25 mouse cellular contexts compared by ENCODE assay signal in genomic region chr2:144207365-144207764, GRCm38 (mm10).
DNase-seq lines count a peak whose midpoint lies in the region; ATAC-seq and TF ChIP-seq lines count a peak whose summit lies in the region.
"Had no signal": no experiment of that assay in that cellular context is flagged by ENCODE, and none has a peak within 500 bp of the region (broad histone marks: within the 10 kb centered on the region; RNA-seq: fewer than 3 reads in every experiment).

No protein-coding gene starts in this region.

- no peak for ATAC-seq in erythroid progenitor cell, adult 5-6 weeks (replicated peaks; ENCODE audit: low FRiP score, poor library complexity, severe bottlenecking)
- ATAC-seq: forebrain, embryonic 13.5 days; midbrain, embryonic 16.5 days had no signal

- no peak for TF ChIP-seq POLR2A in cerebellum, adult 2 months (IDR thresholded peaks at IDR 0.05; ENCODE audit: borderline replicate concordance, insufficient read depth, low read length)

- H3K4me3 ChIP-seq in cerebellum, adult 2 months (replicated peaks; ENCODE audit: insufficient read depth, low read depth, low read length) = no peak overlapping the region
- H3K4me3 ChIP-seq: embryonic facial prominence, embryonic 13.5 days; erythroblast, embryonic 14.5 days; forebrain, embryonic 13.5 days; hindbrain, embryonic 15.5 days; limb, embryonic 10.5 days; liver, embryonic 15.5 days; myocyte had no signal

- TF ChIP-seq CTCF in cerebellum, adult 2 months (IDR thresholded peaks at IDR 0.05; ENCODE audit: borderline replicate concordance, insufficient read depth, low read depth, low read length) = no peak

- H3K27ac ChIP-seq in cerebellum, adult 2 months (ENCODE audit: insufficient read depth, low read length) = peak overlapping the region; percentile 34; the same call in 1 of the 2 replicates
- H3K27ac ChIP-seq: embryonic facial prominence, embryonic 13.5 days; forebrain, embryonic 13.5 days; hindbrain, embryonic 15.5 days; limb, embryonic 10.5 days; liver, embryonic 15.5 days; macrophage had no signal

- DNase-seq in cerebellum, adult 2 months = no peak
- DNase-seq in cerebellum, adult 18-20 months = no peak
- DNase-seq in heart, postnatal 4 days = peak; percentile 37
- DNase-seq in heart, adult 8-10 months (ENCODE audit: low spot score) = no peak
- peak; percentile 52 for DNase-seq in lung, postnatal 10 days
- DNase-seq in lung, postnatal 25 days (ENCODE audit: low spot score) = no peak
- DNase-seq in lung, postnatal 36 days = peak; percentile 44
- DNase-seq: adrenal gland, postnatal 14 days; cerebellum, postnatal 10 days; gastrocnemius, postnatal 36 days; kidney, postnatal 4 days; liver; right cerebral cortex, postnatal 4 days; thymus, adult 2 months; thymus, postnatal 4 days had no signal

- H3K27me3 ChIP-seq in cerebellum, adult 2 months (ENCODE audit: control insufficient read depth, insufficient read depth, low read length) = no peaks in the 10 kb centered on the region
- H3K27me3 ChIP-seq: embryonic facial prominence, embryonic 13.5 days; forebrain, embryonic 13.5 days; hindbrain, embryonic 15.5 days; liver, embryonic 15.5 days had no signal

- 71% methylated on average over 1 of the region's 1 CpGs for WGBS in cerebellum, adult 2 months

- no peaks in the 10 kb centered on the region for H3K4me1 ChIP-seq in cerebellum, adult 2 months (ENCODE audit: control insufficient read depth, insufficient read depth, low read length)
- H3K4me1 ChIP-seq: forebrain, embryonic 13.5 days; limb, embryonic 10.5 days; liver, embryonic 15.5 days had no signal

Comparison
In these comparisons a context has a peak if more than half of its experiments do, and no peak if none do; other contexts are left out.
1. DNase-seq: peak in heart, postnatal 4 days (single experiment), lung, postnatal 10 days (single experiment) and lung, postnatal 36 days (single experiment); none in cerebellum, adult 2 months (0 of 2), cerebellum, adult 18-20 months (0 of 2), heart, adult 8-10 months (single experiment) and lung, postnatal 25 days (single experiment).